Mouse (Mus musculus) CH12.LX (cell line): ENCODE measurements around the gene Kcnma1.

Experiments
- CTCF ChIP-seq, 2 experiments: IDR thresholded peaks in 1 of 2; conservative IDR thresholded peaks in 1 of 2; 2 replicates each; pipeline ENCODE4 v1.5.1; 2011 to 2012; ENCODE audit warnings: low read depth in 2 of 2, low read length in 2 of 2, improper control_type of control experiment in 1 of 2, inconsistent platforms in 1 of 2, mild to moderate bottlenecking in 1 of 2, moderate library complexity in 1 of 2
- HCFC1 ChIP-seq: IDR thresholded peaks from 2 replicates; pipeline ENCODE4 v1.6.1; 2012; ENCODE audit warnings: low read depth, mild to moderate bottlenecking, inconsistent platforms, low read length, improper control_type of control experiment
- NELFE ChIP-seq: IDR thresholded peaks from 2 replicates; pipeline ENCODE4 v1.6.1; 2011; ENCODE audit warnings: low read depth, low read length, improper control_type of control experiment
- POLR2A ChIP-seq: IDR thresholded peaks from 2 replicates; pipeline ENCODE4 v1.6.1; 2011; ENCODE audit warnings: low read depth, mild to moderate bottlenecking, improper control_type of control experiment, low read length
- SMC3 ChIP-seq: IDR thresholded peaks from 2 replicates; pipeline ENCODE4 v1.6.1; 2011; ENCODE audit warnings: low read depth, low read length, improper control_type of control experiment
- USF1 ChIP-seq: IDR thresholded peaks from 2 replicates; pipeline ENCODE4 v1.6.1; 2014; ENCODE audit warnings: low read depth, mild to moderate bottlenecking, inconsistent platforms, low read length, improper control_type of control experiment
- USF2 ChIP-seq: conservative IDR thresholded peaks from 2 replicates; pipeline ENCODE4 v1.6.1; 2011; ENCODE audit warnings: low read depth, low read length, improper control_type of control experiment

DNA sequence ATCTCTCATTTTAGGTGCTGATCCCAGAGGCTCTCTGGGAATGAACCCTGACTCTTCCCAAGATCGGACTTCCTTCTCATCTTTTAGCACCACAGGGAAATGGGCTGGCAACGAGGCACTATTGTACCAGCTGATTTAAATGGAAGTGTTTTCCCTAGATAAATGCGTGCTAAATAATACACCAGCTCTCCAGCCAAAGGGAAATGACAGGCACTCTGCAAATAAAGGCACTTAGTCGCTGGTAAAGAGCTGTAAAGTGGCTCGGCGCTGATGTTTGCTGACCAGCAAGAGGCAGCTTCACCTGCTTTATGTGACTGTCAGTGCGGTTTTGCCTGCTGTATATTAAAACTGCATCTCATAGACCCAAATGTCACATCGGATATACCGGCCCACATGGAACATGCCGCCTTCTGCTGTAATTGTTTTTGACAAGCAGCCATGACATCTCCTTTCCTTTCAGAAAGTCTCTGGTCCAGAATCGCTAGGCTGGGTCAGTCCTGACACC lies 653.7 kb downstream of the Kcnma1 start:
- TF ChIP-seq NELFE (no peak), USF2 (no peak), POLR2A (no peak), CTCF (conservative IDR thresholded peaks at IDR 0.05 in 1 of 2, IDR thresholded peaks at IDR 0.05 in 1 of 2; ENCODE audit: low read depth in 2 of 2, low read length in 2 of 2) (no peak), USF1 (no peak), SMC3 (no peak), HCFC1 (no peak)
